Mouse (Mus musculus) neural tube, embryonic 12.5 days (tissue): ENCODE measurements around the gene Gpat3. TPM values are rescaled to one million over a fixed set of nuclear protein-coding genes. Genes with fewer than 3 reads are reported as not detected.

Experiments used
- ATAC-seq: fragments of 200-750 bp; cut with Nextera tagmentation; 2 replicates; pipeline ENCODE4 v1.8.0; 2017; ENCODE audit warnings: low read depth, mild to moderate bottlenecking, moderate TSS enrichment, moderate library complexity; ENCODE audit not compliant: low FRiP score
- H3K27ac ChIP-seq: fragments of 300-500 bp; sonication (generic); 2 replicates; pipeline ENCODE4 v1.5.1; 2016
- H3K27me3 ChIP-seq: fragments of 300-500 bp; sonication (generic); replicated peaks from 2 replicates; pipeline ENCODE4 v1.6.1; 2016; ENCODE audit warnings: mild to moderate bottlenecking
- H3K36me3 ChIP-seq: fragments of 300-500 bp; sonication (generic); 2 replicates; pipeline ENCODE4 v1.6.1; 2016; ENCODE audit warnings: mild to moderate bottlenecking
- H3K4me1 ChIP-seq: fragments of 300-500 bp; sonication (generic); 2 replicates; pipeline ENCODE4 v1.6.1; 2016
- H3K4me2 ChIP-seq: fragments of 300-500 bp; sonication (generic); replicated peaks from 2 replicates; pipeline ENCODE4 v1.6.1; 2016; ENCODE audit warnings: mild to moderate bottlenecking
- H3K4me3 ChIP-seq: fragments of 300-500 bp; sonication (generic); 2 replicates; pipeline ENCODE4 v1.5.1; 2016
- H3K9ac ChIP-seq: fragments of 300-500 bp; sonication (generic); 2 replicates; pipeline ENCODE4 v1.6.1; 2016; ENCODE audit warnings: mild to moderate bottlenecking
- H3K9me3 ChIP-seq: fragments of 300-500 bp; sonication (generic); 2 replicates; pipeline ENCODE4 v1.6.1; 2016; ENCODE audit warnings: mild to moderate bottlenecking
- WGBS: fragments of 180-500 bp; shearing (Covaris S2); methylation state at CpG from one replicate; pipeline ENCODE4 v1.1.7; 2016; 5-methylcytosine and 5-hydroxymethylcytosine counted together
- polyA plus RNA-seq: library from polyadenylated mRNA; unstranded; fragments of >200 nt; fragmentation: Nextera tagmentation; extraction: Ambion mirVana; gene quantifications from 2 replicates; pipeline ENCODE4 v1.2.1, GENCODE M21; 2016

Gene Gpat3
- polyA plus RNA-seq, 1 experiment from 2014 or later, result 2.2 TPM

GRCm38 (mm10) chr5:100833841-100834240, 11.7 kb upstream of the Gpat3 start:
- Histone ChIP-seq H3K9ac (no peak overlapping the region), H3K4me2 (no peak overlapping the region), H3K36me3 (no peaks in the 10 kb centered on the region), H3K4me1 (no peaks in the 10 kb centered on the region), H3K9me3 (no peaks in the 10 kb centered on the region), H3K4me3 (no peak overlapping the region), H3K27ac (no peak overlapping the region), H3K27me3 (no peaks in the 10 kb centered on the region)
- WGBS, result 78% methylated on average over 2 of the region's 2 CpGs
- ATAC-seq, result no peak

- Histone ChIP-seq H3K9me3 (no peaks in the 10 kb centered on the region), H3K9ac (no peak overlapping the region), H3K4me2 (no peak overlapping the region), H3K4me1 (no peaks in the 10 kb centered on the region), H3K27ac (no peak overlapping the region), H3K36me3 (no peaks in the 10 kb centered on the region), H3K27me3 (no peaks in the 10 kb centered on the region), H3K4me3 (no peak overlapping the region)
- no peak for ATAC-seq
- 81% methylated on average over 9 of the region's 9 CpGs for WGBS
These were observed 9.5 kb upstream of the Gpat3 start for GRCm38 (mm10) chr5:100835862-100836538.

GRCm38 (mm10) chr5:100837907-100838306, 7.6 kb upstream of the Gpat3 start:
- H3K4me1 ChIP-seq, result no peaks in the 10 kb centered on the region
- no peak overlapping the region for H3K27ac ChIP-seq
- 91% methylated on average over 7 of the region's 7 CpGs for WGBS
- H3K36me3 ChIP-seq, result no peaks in the 10 kb centered on the region
- H3K4me3 ChIP-seq, result no peak overlapping the region
- ATAC-seq, result no peak
- H3K4me2 ChIP-seq, result no peak overlapping the region
- no peak overlapping the region for H3K9ac ChIP-seq
- H3K9me3 ChIP-seq, result 0 out of 2 replicates have a peak, but pooled peaks cover 5% of the 10 kb centered on the region
- no peaks in the 10 kb centered on the region for H3K27me3 ChIP-seq

- Histone ChIP-seq H3K4me3 (no peak overlapping the region), H3K36me3 (no peaks in the 10 kb centered on the region), H3K27me3 (peaks cover 47% of the 10 kb centered on the region), H3K9me3 (0 out of 2 replicates have a peak, but pooled peaks cover 5% of the 10 kb centered on the region), H3K4me2 (no peak overlapping the region; the same call in 1 of the 2 replicates), H3K4me1 (peaks cover 16% of the 10 kb centered on the region), H3K27ac (no peak overlapping the region), H3K9ac (no peak overlapping the region)
- no peak for ATAC-seq
- 55% methylated on average over 3 of the region's 3 CpGs for WGBS
These were observed 1.0 kb upstream of the Gpat3 start for GRCm38 (mm10) chr5:100844485-100844884.

- 1% methylated on average over 52 of the region's 52 CpGs for WGBS
- H3K9ac ChIP-seq, result peak overlapping the region; percentile 58
- peaks cover 16% of the 10 kb centered on the region for H3K4me1 ChIP-seq
- peak overlapping the region; percentile 99 for H3K4me2 ChIP-seq
- peak; percentile 61 for ATAC-seq
- no peaks in the 10 kb centered on the region for H3K36me3 ChIP-seq
- peaks cover 47% of the 10 kb centered on the region for H3K27me3 ChIP-seq
- H3K9me3 ChIP-seq, result 0 out of 2 replicates have a peak, but pooled peaks cover 5% of the 10 kb centered on the region
- peak overlapping the region; percentile 57 for H3K4me3 ChIP-seq
- H3K27ac ChIP-seq, result no peak overlapping the region
These were observed 510 bp downstream of the Gpat3 start for GRCm38 (mm10) chr5:100845848-100846598.

GRCm38 (mm10) chr5:100846599-100846920, 1.0 kb downstream of the Gpat3 start:
- Histone ChIP-seq H3K4me2 (peak overlapping the region; percentile 99), H3K27ac (no peak overlapping the region), H3K4me3 (peak overlapping the region; percentile 57), H3K27me3 (peaks cover 47% of the 10 kb centered on the region), H3K9me3 (0 out of 2 replicates have a peak, but pooled peaks cover 5% of the 10 kb centered on the region), H3K36me3 (no peaks in the 10 kb centered on the region), H3K9ac (peak overlapping the region; percentile 58), H3K4me1 (peaks cover 16% of the 10 kb centered on the region)
- ATAC-seq, result no peak
- WGBS, result under 1% methylated on average over 22 of the region's 22 CpGs

GRCm38 (mm10) chr5:100847143-100847542, 1.6 kb downstream of the Gpat3 start:
- 0% methylated on average over 2 of the region's 2 CpGs for WGBS
- Histone ChIP-seq H3K4me3 (peak overlapping the region; percentile 57; the same call in 1 of the 2 replicates), H3K27me3 (peaks cover 47% of the 10 kb centered on the region), H3K9ac (no peak overlapping the region), H3K4me1 (peaks cover 16% of the 10 kb centered on the region), H3K4me2 (peak overlapping the region; percentile 99; the same call in 1 of the 2 replicates), H3K36me3 (no peaks in the 10 kb centered on the region), H3K27ac (no peak overlapping the region), H3K9me3 (0 out of 2 replicates have a peak, but pooled peaks cover 4% of the 10 kb centered on the region)
- ATAC-seq, result no peak

- H3K36me3 ChIP-seq, result no peaks in the 10 kb centered on the region
- no peaks in the 10 kb centered on the region for H3K27me3 ChIP-seq
- no peaks in the 10 kb centered on the region for H3K9me3 ChIP-seq
- no peak overlapping the region for H3K4me2 ChIP-seq
- H3K4me1 ChIP-seq, result no peaks in the 10 kb centered on the region
- H3K4me3 ChIP-seq, result no peak overlapping the region
- no peak overlapping the region for H3K9ac ChIP-seq
- H3K27ac ChIP-seq, result no peak overlapping the region
- 92% methylated on average over 4 of the region's 4 CpGs for WGBS
- ATAC-seq, result no peak
These were observed 8.4 kb downstream of the Gpat3 start for GRCm38 (mm10) chr5:100853963-100854362.

GRCm38 (mm10) chr5:100856552-100856951, 11.0 kb downstream of the Gpat3 start:
- no peaks in the 10 kb centered on the region for H3K4me1 ChIP-seq
- H3K4me3 ChIP-seq, result no peak overlapping the region
- H3K27me3 ChIP-seq, result no peaks in the 10 kb centered on the region
- no peaks in the 10 kb centered on the region for H3K36me3 ChIP-seq
- H3K9ac ChIP-seq, result no peak overlapping the region
- ATAC-seq, result no peak
- H3K4me2 ChIP-seq, result no peak overlapping the region
- no peak overlapping the region for H3K27ac ChIP-seq
- 87% methylated on average over 3 of the region's 3 CpGs for WGBS
- H3K9me3 ChIP-seq, result no peaks in the 10 kb centered on the region

GRCm38 (mm10) chr5:100860417-100861053, 15.0 kb downstream of the Gpat3 start:
- no peak overlapping the region for H3K4me2 ChIP-seq
- WGBS, result 82% methylated on average over 12 of the region's 12 CpGs
- no peak for ATAC-seq

GRCm38 (mm10) chr5:100861140-100861539, 15.6 kb downstream of the Gpat3 start:
- no peaks in the 10 kb centered on the region for H3K36me3 ChIP-seq
- WGBS, result 67% methylated on average over 4 of the region's 4 CpGs
- H3K4me3 ChIP-seq, result no peak overlapping the region
- no peaks in the 10 kb centered on the region for H3K27me3 ChIP-seq
- H3K27ac ChIP-seq, result no peak overlapping the region
- H3K9me3 ChIP-seq, result no peaks in the 10 kb centered on the region
- no peak for ATAC-seq
- no peaks in the 10 kb centered on the region for H3K4me1 ChIP-seq
- H3K9ac ChIP-seq, result no peak overlapping the region
- no peak overlapping the region for H3K4me2 ChIP-seq

More at GRCm38 (mm10) chr5:100860417-100861053, 15.0 kb downstream of the Gpat3 start:
- Histone ChIP-seq H3K27ac (no peak overlapping the region), H3K27me3 (no peaks in the 10 kb centered on the region), H3K4me1 (no peaks in the 10 kb centered on the region), H3K36me3 (no peaks in the 10 kb centered on the region), H3K9me3 (no peaks in the 10 kb centered on the region), H3K4me3 (no peak overlapping the region), H3K9ac (no peak overlapping the region)

GRCm38 (mm10) chr5:100861811-100862210, 16.3 kb downstream of the Gpat3 start:
- WGBS, result 83% methylated on average over 7 of the region's 7 CpGs
- H3K27ac ChIP-seq, result no peak overlapping the region
- no peak overlapping the region for H3K4me2 ChIP-seq
- no peaks in the 10 kb centered on the region for H3K27me3 ChIP-seq
- no peak overlapping the region for H3K4me3 ChIP-seq
- H3K4me1 ChIP-seq, result no peaks in the 10 kb centered on the region
- H3K36me3 ChIP-seq, result no peaks in the 10 kb centered on the region
- ATAC-seq, result no peak
- no peak overlapping the region for H3K9ac ChIP-seq
- H3K9me3 ChIP-seq, result no peaks in the 10 kb centered on the region
